Mouse (Mus musculus) thymus, postnatal 25 days (tissue): Measurements from ENCODE around the gene Atxn1.

Source experiments
- DNase-seq: peaks from one replicate; pipeline ENCODE4 v3.0.0; 2022

Atxn1 gene

GRCm38 (mm10) chr13:45821764-45822490, 142.9 kb downstream of the Atxn1 start:
- DNase-seq = no peak

- DNase-seq = no peak
These were observed 144.2 kb downstream of the Atxn1 start for GRCm38 (mm10) chr13:45820473-45821230.

- no peak for DNase-seq
These were observed 148.1 kb downstream of the Atxn1 start for GRCm38 (mm10) chr13:45816670-45817069.

GRCm38 (mm10) chr13:45809777-45810410, 154.9 kb downstream of the Atxn1 start:
- no peak for DNase-seq

GRCm38 (mm10) chr13:45807593-45808043, 157.2 kb downstream of the Atxn1 start:
- DNase-seq = peak; percentile 41

- DNase-seq = no peak
These were observed 157.9 kb downstream of the Atxn1 start for GRCm38 (mm10) chr13:45806600-45807525.

GRCm38 (mm10) chr13:45805915-45806599, 158.8 kb downstream of the Atxn1 start:
- DNase-seq = no peak

GRCm38 (mm10) chr13:45802620-45803410, 162.0 kb downstream of the Atxn1 start:
- peak; percentile 18 for DNase-seq

GRCm38 (mm10) chr13:45798248-45798647, 166.6 kb downstream of the Atxn1 start:
- no peak for DNase-seq

GRCm38 (mm10) chr13:45797696-45798095, 167.1 kb downstream of the Atxn1 start:
- no peak for DNase-seq

- no peak for DNase-seq
These were observed 168.5 kb downstream of the Atxn1 start for GRCm38 (mm10) chr13:45796286-45796685.

- no peak for DNase-seq
These were observed 171.0 kb downstream of the Atxn1 start for GRCm38 (mm10) chr13:45793796-45794195.

- DNase-seq = no peak
These were observed 178.4 kb downstream of the Atxn1 start for GRCm38 (mm10) chr13:45786409-45786808.

- no peak for DNase-seq
These were observed 181.1 kb downstream of the Atxn1 start for GRCm38 (mm10) chr13:45783681-45784080.

- DNase-seq = no peak
These were observed 186.1 kb downstream of the Atxn1 start for GRCm38 (mm10) chr13:45778750-45779149.

- DNase-seq = no peak
These were observed 186.6 kb downstream of the Atxn1 start for GRCm38 (mm10) chr13:45778171-45778570.

- no peak for DNase-seq
These were observed 189.3 kb downstream of the Atxn1 start for GRCm38 (mm10) chr13:45775516-45775915.

GRCm38 (mm10) chr13:45773381-45774168, 191.2 kb downstream of the Atxn1 start:
- no peak for DNase-seq

- DNase-seq = no peak
These were observed 195.1 kb downstream of the Atxn1 start for GRCm38 (mm10) chr13:45769757-45770156.

GRCm38 (mm10) chr13:45768250-45768649, 196.6 kb downstream of the Atxn1 start:
- no peak for DNase-seq
